Mouse (Mus musculus): ENCODE measurements at regions not wholly inside any gene's neighbourhood (a gene's known extent, or its start where the extent isn't known, plus 50 kb on each side); places are given as distances from the start of the nearest gene placed in this dataset.

GRCm38 (mm10) chr8:103347158-103347871 is 561.9 kb upstream of the Cdh11 start:
- DNase-seq (ENCODE audit: low read depth, low spot score): peak; percentile 14

DNA sequence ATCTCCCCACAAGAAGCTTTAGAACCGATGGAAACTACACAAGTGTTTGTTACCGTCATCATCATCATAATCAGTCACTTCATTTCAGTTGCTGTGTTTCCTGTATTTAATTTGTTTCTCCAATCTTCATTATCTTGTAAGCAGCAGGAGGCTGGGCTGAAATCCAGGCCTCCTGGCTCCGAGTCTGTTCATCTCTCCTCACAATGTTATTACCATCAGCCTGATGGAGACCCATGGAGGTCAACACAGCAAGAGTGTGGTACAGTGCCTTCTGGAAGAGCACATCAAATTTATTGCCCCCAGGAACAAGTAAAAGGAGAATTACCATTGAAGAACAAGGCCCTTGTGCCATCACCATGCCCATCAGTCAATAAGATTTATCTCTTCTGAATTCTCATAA is 576.3 kb upstream of the Cdh11 start:
- no peak for DNase-seq (ENCODE audit: low read depth, low spot score)

DNA sequence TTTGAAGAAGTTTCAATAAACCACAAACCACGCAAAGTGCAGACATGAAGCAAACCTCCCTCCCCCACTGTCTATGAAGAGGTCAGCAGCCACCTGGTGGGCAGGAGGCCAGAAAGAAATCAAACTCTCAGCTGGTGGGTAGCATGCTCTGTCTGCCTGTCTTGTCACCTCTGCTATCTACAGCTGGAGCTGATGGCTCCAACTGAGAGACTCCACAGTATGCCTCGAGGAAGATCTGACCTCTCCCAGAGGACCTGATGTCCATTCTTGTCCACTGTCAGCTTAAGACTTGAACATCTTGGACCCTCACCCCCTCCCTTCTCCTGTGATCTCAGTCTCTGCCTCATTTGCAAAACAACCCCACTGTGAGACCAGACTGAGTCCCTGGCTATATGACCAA is 585.0 kb upstream of the Cdh11 start:
- no peak for DNase-seq (ENCODE audit: low read depth, low spot score)

- DNase-seq (ENCODE audit: low read depth, low spot score): peak; percentile 25
These were observed 587.6 kb upstream of the Cdh11 start for GRCm38 (mm10) chr8:103373007-103373406.

- no peak for DNase-seq (ENCODE audit: low read depth, low spot score)
These were observed 588.7 kb upstream of the Cdh11 start for GRCm38 (mm10) chr8:103374151-103374550.

GRCm38 (mm10) chr8:103378545-103378944 is 593.1 kb upstream of the Cdh11 start:
- DNase-seq (ENCODE audit: low read depth, low spot score): no peak

GRCm38 (mm10) chr8:103381575-103381974 is 596.1 kb upstream of the Cdh11 start:
- DNase-seq (ENCODE audit: low read depth, low spot score): no peak

- no peak for DNase-seq (ENCODE audit: low read depth, low spot score)
These were observed 605.9 kb upstream of the Cdh11 start for GRCm38 (mm10) chr8:103391359-103391758.

DNA sequence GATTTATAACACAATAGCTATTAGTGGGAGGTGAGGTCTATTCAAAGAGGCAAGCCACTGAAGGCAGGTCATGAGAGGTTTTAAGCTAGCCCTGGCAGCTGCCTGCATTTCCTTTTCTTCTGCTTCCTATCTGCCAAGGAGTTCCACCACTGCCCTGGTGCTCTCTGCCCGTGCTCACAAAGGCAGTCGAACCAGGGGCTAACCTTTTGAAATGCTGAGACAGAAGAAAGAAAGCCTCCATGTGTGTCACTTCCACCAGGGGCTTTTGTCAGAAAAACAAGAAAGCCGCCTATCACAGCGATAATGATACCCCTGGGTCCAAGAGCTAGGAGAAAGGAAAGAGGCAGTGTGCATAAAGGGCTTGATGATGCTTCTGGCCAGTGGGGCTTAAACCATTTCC is 609.9 kb upstream of the Cdh11 start:
- no peak for DNase-seq (ENCODE audit: low read depth, low spot score)

GRCm38 (mm10) chr8:103398179-103398578 is 612.7 kb upstream of the Cdh11 start:
- peak; percentile 78 for DNase-seq (ENCODE audit: low read depth, low spot score)

DNA sequence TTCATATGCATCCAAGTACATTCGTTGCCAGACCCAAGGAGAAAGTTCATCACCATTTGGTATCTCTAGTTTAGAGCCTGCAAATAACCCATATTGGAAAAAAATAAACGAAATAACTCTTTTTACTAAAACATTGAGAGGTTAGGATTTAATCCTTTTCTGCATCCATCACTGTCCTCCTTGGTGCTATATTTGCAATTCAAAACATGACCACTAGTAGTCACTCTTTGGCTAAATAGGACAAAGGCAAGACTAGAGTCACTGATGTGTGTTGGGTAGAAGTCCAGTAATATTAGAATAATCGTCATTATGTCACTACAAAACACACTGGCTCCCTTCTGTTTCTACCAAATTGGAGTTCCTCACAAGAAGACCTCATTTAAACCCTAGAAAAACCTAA is 614.0 kb upstream of the Cdh11 start:
- peak; percentile 51 for DNase-seq (ENCODE audit: low read depth, low spot score)

GRCm38 (mm10) chr8:103400143-103400542 is 614.7 kb upstream of the Cdh11 start:
- DNase-seq (ENCODE audit: low read depth, low spot score): no peak

DNA sequence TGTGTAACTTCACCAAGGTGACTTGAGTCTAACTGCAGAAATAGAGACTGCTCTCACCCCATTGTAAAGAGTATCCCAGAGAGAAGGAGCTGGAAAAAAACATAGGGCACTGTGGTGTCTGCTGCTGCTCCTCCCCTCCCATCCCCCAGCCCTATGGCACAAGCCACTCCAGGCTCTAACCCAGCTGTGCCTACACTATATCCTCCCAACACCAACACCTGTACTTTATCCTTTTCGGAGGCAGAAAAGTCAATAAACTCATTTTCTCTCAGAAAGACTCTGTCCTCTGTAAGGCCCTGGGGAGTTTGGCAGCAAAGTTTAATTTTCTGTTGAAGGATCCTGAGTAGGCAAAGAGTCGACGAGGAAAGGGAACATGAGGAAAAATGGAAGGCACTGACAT is 617.3 kb upstream of the Cdh11 start:
- no peak for DNase-seq (ENCODE audit: low read depth, low spot score)

- DNase-seq (ENCODE audit: low read depth, low spot score): peak; percentile 55
These were observed 618.4 kb upstream of the Cdh11 start for GRCm38 (mm10) chr8:103403826-103404225.

DNA sequence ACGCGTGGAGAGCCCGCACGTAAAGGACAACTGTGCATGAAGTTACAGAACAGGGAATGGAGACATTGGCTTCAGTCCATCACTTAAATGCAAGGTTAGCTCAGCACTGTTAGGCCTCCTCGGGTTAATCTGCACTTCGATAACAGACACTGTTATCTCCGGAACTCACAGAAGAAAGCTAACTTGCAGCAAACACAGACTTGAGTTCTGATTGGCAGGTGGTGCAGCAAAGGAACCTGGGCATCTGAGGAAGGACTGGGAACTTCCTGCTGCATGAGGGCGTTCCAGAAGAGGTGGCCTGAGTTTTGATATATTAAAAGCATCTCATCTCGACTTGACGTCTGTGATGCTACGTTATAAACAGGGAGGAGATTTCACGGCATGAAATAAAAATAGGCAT is 620.3 kb upstream of the Cdh11 start:
- no peak for DNase-seq (ENCODE audit: low read depth, low spot score)

DNA sequence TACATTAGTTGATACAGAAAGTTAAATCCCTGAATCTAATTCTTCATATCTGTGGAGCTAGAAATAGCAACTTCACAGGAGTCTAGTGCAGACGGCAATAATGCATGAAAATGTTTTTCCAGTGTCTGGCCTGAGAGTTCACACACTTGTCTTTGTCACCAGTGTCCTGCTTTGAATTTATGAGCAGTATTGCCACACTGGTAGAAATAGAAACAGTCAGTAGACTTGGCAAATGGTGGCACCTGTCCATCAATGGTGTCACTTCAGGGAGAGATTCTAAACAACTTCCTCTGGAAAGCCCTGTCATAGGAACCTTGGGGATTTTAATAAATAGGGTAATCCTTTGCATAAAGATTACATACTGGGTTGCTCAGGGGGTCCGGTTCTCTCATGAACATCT is 621.5 kb upstream of the Cdh11 start:
- DNase-seq (ENCODE audit: low read depth, low spot score): no peak

- no peak for DNase-seq (ENCODE audit: low read depth, low spot score)
These were observed 622.2 kb upstream of the Cdh11 start for GRCm38 (mm10) chr8:103407631-103408030.

DNA sequence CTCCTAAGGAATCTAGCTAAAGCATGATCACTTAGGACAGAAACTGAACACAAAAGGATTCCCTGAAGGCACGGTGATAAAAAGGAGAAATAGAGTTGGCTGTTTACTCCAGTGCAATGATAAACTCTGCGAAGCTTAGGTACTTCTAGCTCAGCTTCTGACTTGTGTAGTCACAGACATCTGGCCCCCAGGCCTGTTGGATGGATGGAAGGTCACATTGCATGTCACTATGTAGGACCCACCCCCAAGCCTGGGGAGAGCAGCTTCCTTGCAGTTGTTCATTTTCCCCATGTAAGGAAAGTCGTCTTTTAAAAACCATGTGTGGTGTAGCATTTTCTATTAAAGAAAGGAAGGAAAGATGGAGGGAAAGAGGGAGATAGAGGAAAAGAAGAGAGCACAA is 623.0 kb upstream of the Cdh11 start:
- DNase-seq (ENCODE audit: low read depth, low spot score): peak; percentile 18

DNA sequence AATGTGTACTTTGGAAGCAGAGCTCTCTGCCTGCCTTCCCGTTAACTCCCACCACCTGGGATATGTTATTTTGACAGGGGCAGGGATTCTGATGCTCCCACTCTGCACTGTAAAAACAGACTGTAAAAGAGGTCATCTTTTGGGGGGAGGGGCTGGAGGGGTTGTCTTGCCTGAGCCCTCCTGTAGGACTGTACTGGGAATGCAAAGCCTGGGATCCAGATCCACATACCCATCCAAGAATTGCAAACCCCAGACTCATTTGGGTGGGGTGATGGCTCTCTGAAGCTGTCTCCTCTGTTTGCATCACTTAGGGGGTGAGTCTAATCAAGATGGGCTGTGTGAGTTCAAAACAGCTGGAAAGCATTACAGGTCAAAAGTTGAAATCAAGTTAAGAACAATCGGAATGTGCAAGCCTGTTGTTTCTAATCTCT is 623.7 kb upstream of the Cdh11 start:
- DNase-seq (ENCODE audit: low read depth, low spot score): peak; percentile 95

- no peak for DNase-seq (ENCODE audit: low read depth, low spot score)
These were observed 627.3 kb upstream of the Cdh11 start for GRCm38 (mm10) chr8:103412731-103413130.

GRCm38 (mm10) chr8:103413589-103414575 is 628.4 kb upstream of the Cdh11 start:
- peak; percentile 94 for DNase-seq (ENCODE audit: low read depth, low spot score)

GRCm38 (mm10) chr8:103422313-103422973 is 637.0 kb upstream of the Cdh11 start:
- DNase-seq (ENCODE audit: low read depth, low spot score): no peak

Measured in 3T3-L1 (cell line).